7 mouse cellular contexts compared by ENCODE assay signal in the genomic region with DNA sequence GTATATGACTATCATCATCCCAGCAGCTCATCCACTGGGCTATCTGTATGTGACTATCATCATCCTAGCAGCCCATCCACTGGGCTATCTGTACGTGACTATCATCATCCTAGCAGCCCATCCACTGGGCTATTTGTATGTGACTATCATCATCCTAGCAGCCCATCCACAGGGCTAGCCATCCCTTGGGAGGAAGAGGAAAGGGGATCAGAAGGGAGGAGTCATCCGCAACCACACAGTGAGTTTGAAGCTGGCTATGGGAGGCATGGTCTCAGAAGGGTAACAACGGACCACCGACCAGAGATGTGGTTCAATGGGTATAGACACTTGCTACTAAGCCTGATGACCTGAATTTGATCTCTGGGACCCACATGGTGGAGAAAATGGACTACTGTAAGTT. TPM values are rescaled to one million over a fixed set of nuclear protein-coding genes. Genes with fewer than 3 reads are reported as not detected.
"Had no signal": no experiment of that assay in that cellular context is flagged by ENCODE, and none has a peak within 500 bp of the region (broad histone marks: within the 10 kb centered on the region; RNA-seq: fewer than 3 reads in every experiment).

No protein-coding gene starts in this region.

- DNase-seq: layer of hippocampus, adult 9-11 months had no signal

- H3K4me3 ChIP-seq: liver, embryonic 12.5 days; midbrain, embryonic 10.5 days; midbrain, embryonic 13.5 days; stomach, embryonic 15.5 days had no signal

- ATAC-seq: liver, embryonic 12.5 days; midbrain, embryonic 13.5 days; midbrain, embryonic 16.5 days had no signal

- H3K27ac ChIP-seq: liver, embryonic 12.5 days; midbrain, embryonic 10.5 days; midbrain, embryonic 13.5 days had no signal

- H3K4me2 ChIP-seq: midbrain, embryonic 13.5 days had no signal

- H3K27me3 ChIP-seq: liver, embryonic 12.5 days; midbrain, embryonic 13.5 days; stomach, embryonic 15.5 days had no signal

- H3K9ac ChIP-seq: liver, embryonic 12.5 days; midbrain, embryonic 13.5 days; stomach, embryonic 15.5 days had no signal

- H3K9me3 ChIP-seq: liver, embryonic 12.5 days; midbrain, embryonic 10.5 days; midbrain, embryonic 13.5 days; stomach, embryonic 15.5 days had no signal

- H3K36me3 ChIP-seq: liver, embryonic 12.5 days; midbrain, embryonic 10.5 days; midbrain, embryonic 13.5 days; stomach, embryonic 15.5 days had no signal

RNA-seq across cellular contexts. Expression of a gene that starts 14.7 kb away (rescaled TPM):
- total RNA-seq: monocyte, adult 5-6 weeks had no signal
